Mouse (Mus musculus): ENCODE data around the gene Snrpc.

Gene Snrpc

DNA sequence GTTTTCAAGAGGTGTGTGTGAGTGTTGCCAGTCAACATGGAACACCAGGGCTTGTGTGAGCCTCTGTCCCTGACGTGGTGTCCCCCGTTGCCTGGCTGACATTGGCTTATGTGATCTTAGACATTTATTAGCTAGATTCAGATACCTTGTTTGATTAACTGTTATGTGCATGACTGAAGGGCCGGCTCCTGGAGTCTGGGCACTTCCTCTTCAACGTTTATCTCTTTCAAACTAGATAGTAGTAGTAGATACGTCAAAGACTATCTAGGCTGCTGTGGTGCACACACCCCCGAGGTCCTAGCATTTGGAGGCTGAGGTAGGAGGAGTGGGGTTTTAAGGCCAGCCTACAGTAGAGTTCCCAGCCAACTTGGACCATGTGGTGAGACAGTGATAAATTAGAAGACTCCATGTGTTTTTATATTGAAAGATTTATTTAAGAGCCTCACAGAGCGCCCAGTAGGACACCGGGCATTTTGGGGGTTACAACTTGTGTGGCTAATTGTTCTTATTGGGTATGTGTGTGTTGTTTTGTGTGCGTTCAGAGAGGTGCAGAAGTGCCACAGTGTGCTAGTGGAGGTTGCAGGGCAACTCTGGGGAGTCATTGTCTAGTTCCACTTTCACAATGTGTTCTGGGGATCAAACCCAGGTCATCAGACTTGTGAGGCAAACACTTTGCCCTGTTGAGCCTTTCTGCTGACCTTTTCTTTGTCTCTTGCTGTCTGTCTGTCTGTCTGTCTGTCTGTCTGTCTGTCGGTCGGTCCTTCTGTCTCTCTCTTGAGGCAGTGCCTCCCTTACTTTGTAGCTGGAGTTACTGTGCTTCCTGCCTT lies 19.9 kb downstream of the Snrpc start:
- in situ Hi-C loops (cut with MboI; ENCODE audit: unreplicated experiment in 2 of 2): no loop called here

- in situ Hi-C loops (cut with MboI; ENCODE audit: unreplicated experiment in 2 of 2): no loop called here
These were observed 21.2 kb downstream of the Snrpc start for GRCm38 (mm10) chr17:27859131-27859530.

DNA sequence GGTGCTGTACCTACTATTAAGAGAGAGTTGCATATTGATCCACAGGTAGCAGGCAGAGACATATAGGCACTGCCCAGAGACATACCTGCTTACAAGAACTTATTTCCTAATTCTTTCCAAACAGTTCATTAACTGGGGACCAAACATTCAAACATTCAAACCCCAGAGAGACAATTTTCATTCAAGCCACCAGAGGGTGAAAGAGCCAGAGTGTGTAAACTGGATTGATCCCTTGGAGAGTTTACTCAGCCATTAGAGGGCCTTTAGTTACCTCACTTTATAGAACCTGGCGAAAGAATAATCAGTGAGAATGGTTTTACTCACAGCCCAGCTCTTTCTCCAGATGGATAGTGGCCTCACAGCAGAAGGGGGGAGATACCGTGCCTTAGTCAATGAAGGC lies 27.5 kb downstream of the Snrpc start:
- in situ Hi-C loops (cut with MboI; ENCODE audit: unreplicated experiment in 2 of 2): no loop called here

- in situ Hi-C loops (cut with MboI; ENCODE audit: unreplicated experiment in 2 of 2): no loop called here
These were observed 28.8 kb downstream of the Snrpc start for GRCm38 (mm10) chr17:27866737-27867136.

DNA sequence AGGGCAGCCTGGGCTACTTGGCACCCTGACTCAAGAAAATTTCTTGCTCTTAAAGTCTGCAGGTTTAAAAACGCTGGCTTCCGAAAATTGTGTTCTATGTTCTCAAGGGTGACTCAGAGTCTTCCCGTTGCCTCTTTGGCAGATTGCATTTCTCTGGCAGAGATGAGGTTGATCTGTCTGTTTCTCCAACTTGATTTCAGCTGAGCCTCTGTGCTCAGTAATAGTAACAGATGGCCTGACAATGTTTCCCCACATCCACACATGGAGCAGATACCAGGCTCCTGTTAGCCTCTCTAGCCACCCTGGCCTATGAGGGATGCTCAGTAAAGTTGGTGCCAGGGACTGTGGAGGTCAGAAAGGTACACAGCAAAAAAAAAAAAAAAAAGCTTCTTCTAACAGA lies 33.9 kb downstream of the Snrpc start:
- in situ Hi-C loops (cut with MboI; ENCODE audit: unreplicated experiment in 2 of 2): no loop called here

GRCm38 (mm10) chr17:27873583-27873982 lies 35.6 kb downstream of the Snrpc start:
- in situ Hi-C loops (cut with MboI; ENCODE audit: unreplicated experiment in 2 of 2): no loop called here

DNA sequence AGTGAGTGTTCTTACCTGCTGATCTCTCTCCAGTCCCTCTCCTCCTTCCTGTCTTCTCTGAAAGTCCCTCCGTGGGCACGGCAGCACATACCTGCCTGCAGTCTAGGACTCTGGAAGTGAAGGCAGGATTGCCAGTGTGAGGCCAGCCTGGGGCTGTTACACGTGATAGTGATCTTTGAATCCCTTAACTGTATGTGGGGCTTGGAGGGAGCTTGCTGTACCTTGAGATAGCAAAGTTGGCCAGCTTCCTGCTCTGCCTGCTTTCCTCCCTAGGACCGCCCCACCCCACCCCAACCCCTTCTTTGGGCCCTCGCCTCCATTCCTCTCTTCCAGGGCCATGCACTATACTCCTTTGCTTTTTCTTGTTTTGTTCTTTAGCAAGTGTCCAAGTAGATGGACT lies 36.6 kb downstream of the Snrpc start:
- in situ Hi-C loops (cut with MboI; ENCODE audit: unreplicated experiment in 2 of 2): no loop called here

GRCm38 (mm10) chr17:27881518-27881917 lies 43.6 kb downstream of the Snrpc start:
- in situ Hi-C loops (cut with MboI; ENCODE audit: unreplicated experiment in 2 of 2): no loop called here

DNA sequence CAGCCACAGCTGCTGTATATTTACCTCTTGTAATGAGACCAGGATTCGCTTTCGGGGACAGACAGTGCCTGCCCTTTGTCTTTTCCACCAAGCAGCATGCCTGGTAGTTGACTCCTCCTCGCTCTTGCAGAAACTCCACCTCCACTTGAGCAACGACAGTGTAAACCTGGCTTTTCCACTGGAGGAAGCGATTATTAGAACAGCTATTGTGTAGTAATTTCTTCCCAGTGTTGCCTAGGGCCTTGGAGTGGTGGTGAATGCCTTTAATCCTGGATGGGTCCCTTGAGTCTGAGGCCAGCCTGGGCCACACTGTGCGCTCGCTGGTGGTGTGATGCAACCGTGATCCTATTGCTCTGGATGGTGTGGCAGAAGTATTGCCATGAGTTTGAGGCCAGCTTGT lies 45.2 kb downstream of the Snrpc start:
- in situ Hi-C loops (cut with MboI; ENCODE audit: unreplicated experiment in 2 of 2): no loop called here

DNA sequence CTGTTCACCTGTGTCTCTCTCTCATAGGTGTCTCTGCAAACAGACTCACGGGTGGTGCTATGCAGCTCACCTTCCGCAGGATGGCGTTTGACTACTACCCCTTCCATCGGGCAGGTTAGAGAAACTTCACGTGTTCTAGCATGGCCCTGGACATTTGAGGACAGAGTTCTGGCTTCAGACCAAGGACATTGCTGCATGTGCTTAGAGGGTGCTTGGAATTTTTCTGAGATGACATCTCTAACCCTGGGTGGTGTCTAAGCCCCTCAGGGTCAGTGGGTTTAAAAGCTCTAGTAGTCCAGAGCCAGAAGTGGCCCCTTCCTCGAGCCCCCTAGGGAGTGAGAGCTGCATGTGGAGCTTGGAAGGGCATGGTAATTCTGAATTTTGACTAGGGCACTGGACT lies 46.0 kb downstream of the Snrpc start:
- in situ Hi-C loops (cut with MboI; ENCODE audit: unreplicated experiment in 2 of 2): no loop called here

DNA sequence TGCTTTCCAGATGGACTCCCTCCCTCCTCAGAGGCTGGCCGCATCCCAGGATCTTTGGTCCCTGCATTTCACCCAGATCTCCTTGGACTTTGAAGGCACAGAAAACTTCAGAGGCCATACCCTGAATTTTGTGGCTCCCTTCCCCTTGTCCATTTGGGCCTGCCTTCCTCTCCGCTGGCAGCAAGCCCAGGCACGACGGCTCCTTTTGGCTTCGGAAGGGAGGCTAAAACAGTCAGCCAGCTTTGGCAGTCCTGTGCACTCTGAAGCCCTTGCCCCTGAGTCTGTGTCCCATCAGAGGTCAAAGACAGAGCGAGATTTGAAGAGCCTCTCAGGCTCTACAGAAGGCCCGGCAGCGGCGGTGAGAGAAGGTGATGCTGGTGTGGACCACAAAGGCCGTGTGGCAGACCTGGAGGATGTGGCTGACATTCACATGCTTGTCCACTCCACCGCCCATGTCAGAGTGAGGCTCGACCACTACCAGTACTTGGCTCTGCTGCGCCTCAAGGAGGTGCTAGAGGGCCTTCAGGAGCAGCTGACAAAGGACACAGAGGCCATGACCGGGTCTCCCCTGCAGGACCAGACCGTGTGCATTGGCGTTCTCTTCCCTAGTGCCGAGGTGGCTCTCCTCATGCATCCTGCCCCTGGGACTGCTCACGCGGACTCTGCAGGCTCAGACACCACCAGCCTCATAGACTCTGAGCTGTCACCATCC lies 48.7 kb downstream of the Snrpc start:
- in situ Hi-C loops (cut with MboI; ENCODE audit: unreplicated experiment in 2 of 2): no loop called here

Measured in v-Abl transformed pro-B cells (cell line).